Mouse (Mus musculus) lung, adult 2 months (tissue): ENCODE data around the gene Tyro3. TPM values are rescaled to one million over a fixed set of nuclear protein-coding genes. Genes with fewer than 3 reads are reported as not detected.

ENCODE experiments used
- DNase-seq: peaks from one replicate; pipeline ENCODE4 v3.0.0; 2022
- H3K4me1 ChIP-seq: fragments of 200-500 bp; 2 replicates; pipeline ENCODE4 v1.6.1; 2011; ENCODE audit warnings: low read length; ENCODE audit not compliant: control insufficient read depth, insufficient read depth
- H3K4me3 ChIP-seq: fragments of 200-500 bp; replicated peaks from 2 replicates; pipeline ENCODE3; 2011; ENCODE audit warnings: low read depth, mild to moderate bottlenecking, control low read depth, low read length; ENCODE audit errors: extremely low read depth
- CTCF ChIP-seq: fragments of 200-500 bp; IDR thresholded peaks from 2 replicates; pipeline ENCODE4 v1.5.1; 2011; ENCODE audit warnings: mild to moderate bottlenecking, low read length, control low read depth; ENCODE audit not compliant: insufficient read depth
- POLR2A ChIP-seq: fragments of 200-500 bp; IDR thresholded peaks from 2 replicates; pipeline ENCODE4 v1.6.1; 2011; ENCODE audit warnings: low read depth, mild to moderate bottlenecking, control low read depth, low read length, borderline replicate concordance; ENCODE audit errors: extremely low read depth
- WGBS: fragments of 180-500 bp; shearing (Covaris S2); methylation state at CpG from one replicate; pipeline ENCODE4 v1.1.7; 2018; 5-methylcytosine and 5-hydroxymethylcytosine counted together
- polyA plus RNA-seq: library from polyadenylated mRNA; depleted of rRNA; stranded (reverse); fragments of >200 nt; gene quantifications from 2 replicates; pipeline ENCODE4 v1.2.3, GENCODE M21; 2012; rRNA removed

The Tyro3 gene
- polyA plus RNA-seq, 1 experiment = 16.4 TPM

GRCm38 (mm10) chr2:119853811-119854210, 56.3 kb downstream of the Tyro3 start:
- no peak for DNase-seq
- no peak for TF ChIP-seq POLR2A
- no peak for TF ChIP-seq CTCF
- 79% methylated on average over 4 of the region's 4 CpGs for WGBS

GRCm38 (mm10) chr2:119855310-119855850, 57.8 kb downstream of the Tyro3 start:
- Histone ChIP-seq H3K4me1 (no peaks in the 10 kb centered on the region), H3K4me3 (no peak overlapping the region)
- WGBS = 64% methylated on average over 6 of the region's 6 CpGs
- no peak for DNase-seq
- TF ChIP-seq POLR2A (no peak), CTCF (no peak)

More at GRCm38 (mm10) chr2:119853811-119854210, 56.3 kb downstream of the Tyro3 start:
- no peaks in the 10 kb centered on the region for H3K4me1 ChIP-seq
- H3K4me3 ChIP-seq = no peak overlapping the region

- no peak for DNase-seq
- TF ChIP-seq POLR2A (no peak), CTCF (no peak)
- Histone ChIP-seq H3K4me3 (no peak overlapping the region), H3K4me1 (no peaks in the 10 kb centered on the region)
- WGBS = 86% methylated on average over 2 of the region's 2 CpGs
These were observed 59.8 kb downstream of the Tyro3 start for GRCm38 (mm10) chr2:119857341-119857740.

GRCm38 (mm10) chr2:119864484-119864883, 67.0 kb downstream of the Tyro3 start:
- WGBS = 64% methylated on average over 4 of the region's 4 CpGs

More at GRCm38 (mm10) chr2:119864484-119864883, 67.0 kb downstream of the Tyro3 start:
- no peaks in the 10 kb centered on the region for H3K4me1 ChIP-seq
- TF ChIP-seq POLR2A (no peak), CTCF (no peak)
- no peak overlapping the region for H3K4me3 ChIP-seq
- no peak for DNase-seq

Other genes starting within 250 kb of the Tyro3 start
- 0.10 and 0.49 TPM in 2 replicates for gene Nusap1, start 179.4 kb upstream of the Tyro3 start, polyA plus RNA-seq
- gene Oip5, start 179.3 kb upstream of the Tyro3 start, polyA plus RNA-seq = 0.81 and 1.3 TPM in 2 replicates
- gene Ndufaf1, start 134.9 kb upstream of the Tyro3 start, polyA plus RNA-seq = 1.7 and 4.6 TPM in 2 replicates
- gene Rtf1, start 122.7 kb upstream of the Tyro3 start, polyA plus RNA-seq = 6.7 and 10.3 TPM in 2 replicates
- 9.5 and 9.6 TPM in 2 replicates for gene Itpka, start 55.4 kb upstream of the Tyro3 start, polyA plus RNA-seq
- gene Ltk, start 37.3 kb upstream of the Tyro3 start, polyA plus RNA-seq = 3.9 and 4.2 TPM in 2 replicates
- 21.6 and 24.5 TPM in 2 replicates for gene Rpap1, start 10.2 kb upstream of the Tyro3 start, polyA plus RNA-seq
- 18.3 and 23.8 TPM in 2 replicates for gene Mga, start 99.5 kb downstream of the Tyro3 start, polyA plus RNA-seq
- 31.5 and 37.5 TPM in 2 replicates for gene Mapkbp1, start 175.0 kb downstream of the Tyro3 start, polyA plus RNA-seq
- gene Jmjd7, start 229.8 kb downstream of the Tyro3 start, polyA plus RNA-seq = 5.1 and 10.6 TPM in 2 replicates
- 0.30 and 3.8 TPM in 2 replicates for gene Gm28042, start 229.8 kb downstream of the Tyro3 start, polyA plus RNA-seq
- 4.3 and 20.6 TPM in 2 replicates for gene Pla2g4b, start 235.7 kb downstream of the Tyro3 start, polyA plus RNA-seq